In the genomic region with DNA sequence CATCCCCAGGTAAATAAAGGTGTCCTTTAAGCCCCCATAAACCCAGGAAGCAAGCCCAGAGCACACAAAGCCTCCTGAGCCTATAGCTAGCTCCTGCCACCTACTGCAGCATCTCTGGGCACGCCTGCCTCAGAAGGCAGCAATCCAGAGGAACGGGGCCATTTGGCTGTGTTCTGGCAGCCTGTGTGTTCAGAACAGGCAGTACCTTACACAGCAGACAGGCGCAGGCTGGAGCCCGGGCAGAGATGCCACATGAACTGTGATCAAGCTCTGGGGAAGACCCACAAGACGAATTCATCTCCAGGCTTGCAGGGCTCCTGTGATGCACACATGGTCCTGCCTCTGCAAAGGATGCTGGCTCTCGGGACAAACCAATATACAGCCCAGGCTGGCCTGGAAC, we compare ENCODE assay signal across 10 mouse cellular contexts. TPM values are rescaled to one million over a fixed set of nuclear protein-coding genes. Genes with fewer than 3 reads are reported as not detected.
DNase-seq lines count a peak whose midpoint lies in the region; ATAC-seq and TF ChIP-seq lines count a peak whose summit lies in the region.
"Had no signal": no experiment of that assay in that cellular context is flagged by ENCODE, and none has a peak within 500 bp of the region (broad histone marks: within the 10 kb centered on the region; RNA-seq: fewer than 3 reads in every experiment).

No protein-coding gene starts in this region.

- no peak overlapping the region for H3K9ac ChIP-seq in kidney, embryonic 15.5 days
- H3K9ac ChIP-seq in neural tube, embryonic 15.5 days (replicated peaks): 0 out of 2 replicates have a peak overlapping the region, but pooled peaks have one; percentile 20
- H3K9ac ChIP-seq: liver, embryonic 13.5 days had no signal

- no peak overlapping the region for H3K4me2 ChIP-seq in kidney, embryonic 15.5 days
- no peak overlapping the region for H3K4me2 ChIP-seq in neural tube, embryonic 15.5 days
- H3K4me2 ChIP-seq: liver, embryonic 13.5 days had no signal

- no peaks in the 10 kb centered on the region for H3K9me3 ChIP-seq in kidney, embryonic 15.5 days (replicated peaks)
- H3K9me3 ChIP-seq in neural tube, embryonic 15.5 days (replicated peaks): no peaks in the 10 kb centered on the region
- H3K9me3 ChIP-seq: G1E; liver, embryonic 13.5 days had no signal

- peak; percentile 63 for TF ChIP-seq CTCF in layer of hippocampus, adult 2 months (conservative IDR thresholded peaks at IDR 0.05)

- no peaks in the 10 kb centered on the region for H3K27me3 ChIP-seq in kidney, embryonic 15.5 days
- no peaks in the 10 kb centered on the region for H3K27me3 ChIP-seq in neural tube, embryonic 15.5 days (replicated peaks)
- H3K27me3 ChIP-seq: liver, embryonic 13.5 days had no signal

- peak overlapping the region; percentile 86 for H3K27ac ChIP-seq in kidney, embryonic 15.5 days
- H3K27ac ChIP-seq in layer of hippocampus, adult 2 months: peak overlapping the region; percentile 94
- H3K27ac ChIP-seq in neural tube, embryonic 15.5 days (replicated peaks): peak overlapping the region; percentile 63
- H3K27ac ChIP-seq: liver, embryonic 13.5 days had no signal

- ATAC-seq in kidney, embryonic 15.5 days (replicated peaks; ENCODE audit: low FRiP score): no peak
- no peak for ATAC-seq in neural tube, embryonic 15.5 days (ENCODE audit: low FRiP score)

- 71% methylated on average over 6 of the region's 6 CpGs for WGBS in kidney, embryonic 15.5 days
- WGBS in neural tube, embryonic 15.5 days: 78% methylated on average over 6 of the region's 6 CpGs

- H3K4me1 ChIP-seq in kidney, embryonic 15.5 days: peaks cover 35% of the 10 kb centered on the region
- H3K4me1 ChIP-seq in neural tube, embryonic 15.5 days: peaks cover 36% of the 10 kb centered on the region

- peaks cover 55% of the 10 kb centered on the region for H3K36me3 ChIP-seq in kidney, embryonic 15.5 days
- peaks cover 39% of the 10 kb centered on the region for H3K36me3 ChIP-seq in neural tube, embryonic 15.5 days

- no peak for DNase-seq in kidney, adult 9 months
- DNase-seq in cerebellum, postnatal 10 days: peak; percentile 71 to 76
- DNase-seq in layer of hippocampus, adult 2 months (ENCODE audit: low spot score in 2 of 2): peak; percentile 80 to 82
- no peak for DNase-seq in Muller cell, postnatal 12 days (ENCODE audit: inconsistent ontology term)
- DNase-seq in urinary bladder, postnatal 25 days (ENCODE audit: low spot score): no peak
- DNase-seq in retina, postnatal 1 day: no peak
- DNase-seq: liver, embryonic 13.5 days had no signal

- no peak overlapping the region for H3K4me3 ChIP-seq in kidney, embryonic 15.5 days (replicated peaks)
- peak overlapping the region; percentile 24; the same call in 1 of the 2 replicates for H3K4me3 ChIP-seq in layer of hippocampus, adult 2 months
- no peak overlapping the region for H3K4me3 ChIP-seq in neural tube, embryonic 15.5 days (replicated peaks)
- H3K4me3 ChIP-seq: liver, embryonic 13.5 days had no signal

RNA-seq across cellular contexts. Expression of a gene that starts 15.0 kb away (rescaled TPM):
- 16.7 and 17.8 TPM in 2 replicates for polyA plus RNA-seq in kidney, embryonic 15.5 days (2015; fragmentation: Nextera tagmentation; extraction: Ambion mirVana)
- 10 to 100 TPM; 36.7 to 39.9 TPM for total RNA-seq in layer of hippocampus, adult 2 months (2021)
- 29.4 TPM in 2 replicates for polyA plus RNA-seq in neural tube, embryonic 15.5 days (2015; fragmentation: Nextera tagmentation; extraction: Ambion mirVana)

RNA-seq across cellular contexts. Expression of a gene that starts 26.3 kb away (rescaled TPM):
- 14,718 and 15,443 TPM in 2 replicates for polyA plus RNA-seq in kidney, embryonic 15.5 days (2015; fragmentation: Nextera tagmentation; extraction: Ambion mirVana)
- 1,000 to 10,000 TPM; 3,149 to 3,251 TPM for total RNA-seq in layer of hippocampus, adult 2 months (2021)
- polyA plus RNA-seq in neural tube, embryonic 15.5 days (2015; fragmentation: Nextera tagmentation; extraction: Ambion mirVana): 12,525 and 12,918 TPM in 2 replicates

Comparison
In these comparisons a context has a peak if more than half of its experiments do, and no peak if none do; other contexts are left out.
1. DNase-seq: peak in cerebellum, postnatal 10 days (2 of 2) and layer of hippocampus, adult 2 months (2 of 2); none in kidney, adult 9 months (single experiment), Muller cell, postnatal 12 days (single experiment), urinary bladder, postnatal 25 days (single experiment) and retina, postnatal 1 day (single experiment).
2. Peak in every context shown above with its lines, with median percentiles within 50 percentile points of each other: H3K27ac ChIP-seq.